Mouse (Mus musculus) embryonic facial prominence, embryonic 14.5 days (tissue): ENCODE measurements around the gene Eps8. TPM values are rescaled to one million over a fixed set of nuclear protein-coding genes. Genes with fewer than 3 reads are reported as not detected.
A peak's percentile ranks its signal among the peaks of the same experiment; 100 is the strongest.

ENCODE experiments used
- ATAC-seq: fragments of 200-750 bp; cut with Nextera tagmentation; 2 replicates; pipeline ENCODE4 v1.8.0; 2017; ENCODE audit warnings: low read depth, moderate number of reproducible peaks, moderate TSS enrichment
- DNase-seq: peaks from one replicate; pipeline ENCODE4 v3.0.0-alpha.2; 2015; ENCODE audit warnings: low spot score
- H3K27ac ChIP-seq: fragments of 300-500 bp; sonication (generic); replicated peaks from 2 replicates; pipeline ENCODE4 v1.5.1; 2014; ENCODE audit warnings: low read depth, mild to moderate bottlenecking, low read length, moderate library complexity
- H3K27me3 ChIP-seq: fragments of 300-500 bp; sonication (generic); replicated peaks from 2 replicates; pipeline ENCODE4 v1.6.1; 2014; ENCODE audit warnings: low read length; ENCODE audit not compliant: control insufficient read depth, insufficient read depth
- H3K36me3 ChIP-seq: fragments of 300-500 bp; sonication (generic); 2 replicates; pipeline ENCODE4 v1.6.1; 2014; ENCODE audit warnings: low read length, mixed read lengths; ENCODE audit not compliant: control insufficient read depth, insufficient read depth
- H3K4me1 ChIP-seq: fragments of 300-500 bp; sonication (generic); 2 replicates; pipeline ENCODE4 v1.6.1; 2014; ENCODE audit warnings: antibody characterized with exemption, low read length; ENCODE audit not compliant: control insufficient read depth, insufficient read depth
- H3K4me2 ChIP-seq: fragments of 300-500 bp; sonication (generic); 2 replicates; pipeline ENCODE4 v1.6.1; 2014; ENCODE audit warnings: low read depth, mild to moderate bottlenecking, low read length, moderate library complexity, mixed read lengths
- H3K4me3 ChIP-seq: fragments of 300-500 bp; sonication (generic); 2 replicates; pipeline ENCODE4 v1.5.1; 2014; ENCODE audit warnings: low read depth, mild to moderate bottlenecking, low read length
- H3K9ac ChIP-seq: fragments of 300-500 bp; sonication (generic); 2 replicates; pipeline ENCODE4 v1.6.1; 2014; ENCODE audit warnings: low read depth, mild to moderate bottlenecking, low read length, moderate library complexity, mixed read lengths
- H3K9me3 ChIP-seq: fragments of 300-500 bp; sonication (generic); 2 replicates; pipeline ENCODE4 v1.6.1; 2016; ENCODE audit warnings: low read length; ENCODE audit not compliant: control insufficient read depth
- WGBS: fragments of 180-500 bp; shearing (Covaris S2); extraction: QIAGEN DNeasy Blood & Tissue Kit; methylation state at CpG from one replicate; pipeline ENCODE4 v1.1.7; 2014; 5-methylcytosine and 5-hydroxymethylcytosine counted together
- polyA plus RNA-seq: library from polyadenylated mRNA; unstranded; fragments of >200 nt; fragmentation: Nextera tagmentation; extraction: Ambion mirVana; gene quantifications from 2 replicates; pipeline ENCODE4 v1.2.1, GENCODE M21; 2014

The Eps8 gene
- polyA plus RNA-seq, 1 experiment from 2014 or later, result 28.7 TPM

- Histone ChIP-seq H3K27me3 (no peaks in the 10 kb centered on the region), H3K36me3 (no peaks in the 10 kb centered on the region), H3K9me3 (no peaks in the 10 kb centered on the region), H3K4me3 (no peak overlapping the region), H3K9ac (no peak overlapping the region), H3K4me1 (no peaks in the 10 kb centered on the region), H3K27ac (no peak overlapping the region), H3K4me2 (no peak overlapping the region)
- no peak for DNase-seq
- 52% methylated on average over 6 of the region's 6 CpGs for WGBS
- ATAC-seq, result no peak
These were observed 2.5 kb upstream of the Eps8 start for GRCm38 (mm10) chr6:137657203-137657602.

GRCm38 (mm10) chr6:137649528-137649927 is 5.1 kb downstream of the Eps8 start:
- 41% methylated on average over 5 of the region's 7 CpGs for WGBS
- Histone ChIP-seq H3K27ac (no peak overlapping the region), H3K4me1 (peaks cover 12% of the 10 kb centered on the region; the same call in 1 of the 2 replicates), H3K9ac (peak overlapping the region; percentile 84), H3K9me3 (0 out of 2 replicates have a peak, but pooled peaks cover 4% of the 10 kb centered on the region), H3K36me3 (no peaks in the 10 kb centered on the region), H3K27me3 (peaks cover 4% of the 10 kb centered on the region; the same call in 1 of the 2 replicates), H3K4me3 (peak overlapping the region; percentile 84), H3K4me2 (peak overlapping the region; percentile 87)
- ATAC-seq (peak; percentile 16; the same call in 1 of the 2 replicates), DNase-seq (no peak)

- Histone ChIP-seq H3K27ac (peak overlapping the region; percentile 70; the same call in 1 of the 2 replicates), H3K4me3 (peak overlapping the region; percentile 84), H3K9ac (peak overlapping the region; percentile 84), H3K9me3 (0 out of 2 replicates have a peak, but pooled peaks cover 4% of the 10 kb centered on the region), H3K4me2 (peak overlapping the region; percentile 87), H3K36me3 (no peaks in the 10 kb centered on the region), H3K4me1 (peaks cover 12% of the 10 kb centered on the region; the same call in 1 of the 2 replicates), H3K27me3 (peaks cover 4% of the 10 kb centered on the region; the same call in 1 of the 2 replicates)
- 0% methylated on average over 23 of the region's 51 CpGs for WGBS
- DNase-seq (peak; percentile 86), ATAC-seq (peak; percentile 89)
These were observed 5.6 kb downstream of the Eps8 start for GRCm38 (mm10) chr6:137649068-137649480.

GRCm38 (mm10) chr6:137648110-137649067 is 6.3 kb downstream of the Eps8 start:
- H3K27ac ChIP-seq, result peak overlapping the region; percentile 70
- DNase-seq (peak; percentile 28), ATAC-seq (peak; percentile 27; the same call in 1 of the 2 replicates)
- peaks cover 12% of the 10 kb centered on the region; the same call in 1 of the 2 replicates for H3K4me1 ChIP-seq
- H3K9ac ChIP-seq, result peak overlapping the region; percentile 84
- 0 out of 2 replicates have a peak, but pooled peaks cover 4% of the 10 kb centered on the region for H3K9me3 ChIP-seq
- H3K27me3 ChIP-seq, result peaks cover 4% of the 10 kb centered on the region; the same call in 1 of the 2 replicates
- no peaks in the 10 kb centered on the region for H3K36me3 ChIP-seq
- WGBS, result 1% methylated on average over 51 of the region's 59 CpGs
- H3K4me2 ChIP-seq, result peak overlapping the region; percentile 87
- peak overlapping the region; percentile 84 for H3K4me3 ChIP-seq

GRCm38 (mm10) chr6:137647646-137648045 is 7.0 kb downstream of the Eps8 start:
- Histone ChIP-seq H3K4me1 (peaks cover 12% of the 10 kb centered on the region; the same call in 1 of the 2 replicates), H3K27me3 (peaks cover 4% of the 10 kb centered on the region; the same call in 1 of the 2 replicates), H3K4me3 (peak overlapping the region; percentile 84), H3K4me2 (peak overlapping the region; percentile 87), H3K36me3 (no peaks in the 10 kb centered on the region), H3K27ac (peak overlapping the region; percentile 70), H3K9ac (peak overlapping the region; percentile 84), H3K9me3 (0 out of 2 replicates have a peak, but pooled peaks cover 4% of the 10 kb centered on the region)
- ATAC-seq, result no peak
- DNase-seq, result peak; percentile 40
- 9% methylated on average over 10 of the region's 10 CpGs for WGBS

GRCm38 (mm10) chr6:137646726-137647125 is 8.0 kb downstream of the Eps8 start:
- H3K4me1 ChIP-seq, result peaks cover 12% of the 10 kb centered on the region; the same call in 1 of the 2 replicates
- H3K27me3 ChIP-seq, result peaks cover 4% of the 10 kb centered on the region; the same call in 1 of the 2 replicates
- peak; percentile 74 for DNase-seq
- peak overlapping the region; percentile 84 for H3K4me3 ChIP-seq
- no peak for ATAC-seq
- peak overlapping the region; percentile 70; the same call in 1 of the 2 replicates for H3K27ac ChIP-seq
- H3K4me2 ChIP-seq, result peak overlapping the region; percentile 87
- H3K36me3 ChIP-seq, result no peaks in the 10 kb centered on the region
- H3K9me3 ChIP-seq, result 0 out of 2 replicates have a peak, but pooled peaks cover 4% of the 10 kb centered on the region
- 57% methylated on average over 2 of the region's 2 CpGs for WGBS
- no peak overlapping the region for H3K9ac ChIP-seq

- Histone ChIP-seq H3K27ac (no peak overlapping the region), H3K4me1 (peaks cover 12% of the 10 kb centered on the region; the same call in 1 of the 2 replicates), H3K4me2 (no peak overlapping the region), H3K27me3 (peaks cover 4% of the 10 kb centered on the region; the same call in 1 of the 2 replicates), H3K4me3 (no peak overlapping the region), H3K9ac (no peak overlapping the region), H3K36me3 (no peaks in the 10 kb centered on the region), H3K9me3 (no peaks in the 10 kb centered on the region)
- 85% methylated on average over 5 of the region's 5 CpGs for WGBS
- ATAC-seq (no peak), DNase-seq (no peak)
These were observed 9.8 kb downstream of the Eps8 start for GRCm38 (mm10) chr6:137644893-137645292.

- no peak overlapping the region for H3K27ac ChIP-seq
- DNase-seq (no peak), ATAC-seq (no peak)
- H3K4me3 ChIP-seq, result no peak overlapping the region
- H3K9me3 ChIP-seq, result no peaks in the 10 kb centered on the region
- no peak overlapping the region for H3K4me2 ChIP-seq
- WGBS, result 81% methylated on average over 4 of the region's 4 CpGs
- peaks cover 12% of the 10 kb centered on the region; the same call in 1 of the 2 replicates for H3K4me1 ChIP-seq
- no peaks in the 10 kb centered on the region for H3K36me3 ChIP-seq
- H3K9ac ChIP-seq, result no peak overlapping the region
- peaks cover 4% of the 10 kb centered on the region; the same call in 1 of the 2 replicates for H3K27me3 ChIP-seq
These were observed 10.9 kb downstream of the Eps8 start for GRCm38 (mm10) chr6:137643814-137644213.
